Mouse (Mus musculus) midbrain, embryonic 15.5 days (tissue): ENCODE measurements around the gene Pdlim4. TPM values are rescaled to one million over a fixed set of nuclear protein-coding genes. Genes with fewer than 3 reads are reported as not detected.
"Not testable (repeated sequence)": the region's sequence is repeated elsewhere in the genome, so short reads cannot be mapped to it uniquely, and the experiment has no call there.

Experiments
- ATAC-seq: fragments of 200-750 bp; cut with Nextera tagmentation; replicated peaks from 2 replicates; pipeline ENCODE4 v1.8.0; 2017; ENCODE audit warnings: moderate TSS enrichment
- H3K27ac ChIP-seq: fragments of 300-500 bp; sonication (generic); 2 replicates; pipeline ENCODE4 v1.5.1; 2015; ENCODE audit warnings: mild to moderate bottlenecking, inconsistent platforms
- H3K27me3 ChIP-seq: fragments of 300-500 bp; sonication (generic); replicated peaks from 2 replicates; pipeline ENCODE4 v1.6.1; 2015; ENCODE audit warnings: inconsistent platforms
- H3K36me3 ChIP-seq: fragments of 300-500 bp; sonication (generic); replicated peaks from 2 replicates; pipeline ENCODE4 v1.6.1; 2015; ENCODE audit warnings: inconsistent platforms
- H3K4me1 ChIP-seq: fragments of 300-500 bp; sonication (generic); 2 replicates; pipeline ENCODE4 v1.6.1; 2015; ENCODE audit warnings: inconsistent platforms
- H3K4me2 ChIP-seq: fragments of 300-500 bp; sonication (generic); 2 replicates; pipeline ENCODE4 v1.6.1; 2015; ENCODE audit warnings: inconsistent platforms, mild to moderate bottlenecking, moderate library complexity
- H3K4me3 ChIP-seq: fragments of 300-500 bp; sonication (generic); 2 replicates; pipeline ENCODE4 v1.5.1; 2015; ENCODE audit warnings: mild to moderate bottlenecking, inconsistent platforms
- H3K9ac ChIP-seq: fragments of 300-500 bp; sonication (generic); 2 replicates; pipeline ENCODE4 v1.6.1; 2015; ENCODE audit warnings: mild to moderate bottlenecking, inconsistent platforms
- H3K9me3 ChIP-seq: fragments of 300-500 bp; sonication (generic); 2 replicates; pipeline ENCODE4 v1.6.1; 2016; ENCODE audit warnings: inconsistent platforms
- WGBS: fragments of 180-500 bp; shearing (Covaris S2); methylation state at CpG from one replicate; pipeline ENCODE4 v1.1.7; 2015; ENCODE audit warnings: mixed read lengths; 5-methylcytosine and 5-hydroxymethylcytosine counted together
- polyA plus RNA-seq: library from polyadenylated mRNA; unstranded; fragments of >200 nt; fragmentation: Nextera tagmentation; extraction: Ambion mirVana; gene quantifications from 2 replicates; pipeline ENCODE4 v1.2.1, GENCODE M21; 2015

The Pdlim4 gene
- polyA plus RNA-seq, 1 experiment from 2014 or later, result 22.3 TPM

- H3K4me1 ChIP-seq, result no peaks in the 10 kb centered on the region
- no peak overlapping the region for H3K4me3 ChIP-seq
- H3K4me2 ChIP-seq, result no peak overlapping the region
- H3K27me3 ChIP-seq, result no peaks in the 10 kb centered on the region
- no peak overlapping the region for H3K9ac ChIP-seq
- 91% methylated on average over 5 of the region's 5 CpGs for WGBS
- no peaks in the 10 kb centered on the region for H3K36me3 ChIP-seq
- H3K27ac ChIP-seq, result no peak overlapping the region
- H3K9me3 ChIP-seq, result no peaks in the 10 kb centered on the region
- ATAC-seq, result no peak
These were observed 47.3 kb downstream of the Pdlim4 start for GRCm38 (mm10) chr11:54021396-54022093.

GRCm38 (mm10) chr11:54018893-54019732 lies 49.7 kb downstream of the Pdlim4 start:
- no peak for ATAC-seq
- H3K9ac ChIP-seq, result no peak overlapping the region
- H3K27me3 ChIP-seq, result no peaks in the 10 kb centered on the region
- no peak overlapping the region for H3K4me3 ChIP-seq
- H3K36me3 ChIP-seq, result no peaks in the 10 kb centered on the region
- H3K9me3 ChIP-seq, result no peaks in the 10 kb centered on the region
- no peak overlapping the region for H3K27ac ChIP-seq
- no peaks in the 10 kb centered on the region for H3K4me1 ChIP-seq
- H3K4me2 ChIP-seq, result no peak overlapping the region
- WGBS, result 84% methylated on average over 3 of the region's 3 CpGs

GRCm38 (mm10) chr11:54017596-54017995 lies 51.2 kb downstream of the Pdlim4 start:
- no peak overlapping the region for H3K9ac ChIP-seq
- no peaks in the 10 kb centered on the region for H3K36me3 ChIP-seq
- no peak for ATAC-seq
- H3K9me3 ChIP-seq, result no peaks in the 10 kb centered on the region
- no peak overlapping the region for H3K4me3 ChIP-seq
- no peak overlapping the region for H3K27ac ChIP-seq
- H3K27me3 ChIP-seq, result no peaks in the 10 kb centered on the region
- H3K4me2 ChIP-seq, result no peak overlapping the region
- WGBS, result 72% methylated on average over 4 of the region's 4 CpGs
- H3K4me1 ChIP-seq, result no peaks in the 10 kb centered on the region

- Histone ChIP-seq H3K4me2 (no peak overlapping the region), H3K27ac (no peak overlapping the region), H3K36me3 (no peaks in the 10 kb centered on the region), H3K9me3 (no peaks in the 10 kb centered on the region), H3K4me1 (no peaks in the 10 kb centered on the region), H3K9ac (no peak overlapping the region), H3K4me3 (no peak overlapping the region), H3K27me3 (no peaks in the 10 kb centered on the region)
- WGBS, result 73% methylated on average over 8 of the region's 8 CpGs
- ATAC-seq, result no peak
These were observed 52.8 kb downstream of the Pdlim4 start for GRCm38 (mm10) chr11:54016051-54016450.

- WGBS, result 86% methylated on average over 5 of the region's 5 CpGs
- H3K4me3 ChIP-seq, result no peak overlapping the region
- no peaks in the 10 kb centered on the region for H3K4me1 ChIP-seq
- no peaks in the 10 kb centered on the region for H3K27me3 ChIP-seq
- no peaks in the 10 kb centered on the region for H3K36me3 ChIP-seq
- no peak for ATAC-seq
- H3K9me3 ChIP-seq, result no peaks in the 10 kb centered on the region
- no peak overlapping the region for H3K9ac ChIP-seq
- H3K4me2 ChIP-seq, result no peak overlapping the region
- H3K27ac ChIP-seq, result no peak overlapping the region
These were observed 55.9 kb downstream of the Pdlim4 start for GRCm38 (mm10) chr11:54012961-54013360.

GRCm38 (mm10) chr11:54011255-54011654 lies 57.6 kb downstream of the Pdlim4 start:
- no peaks in the 10 kb centered on the region for H3K27me3 ChIP-seq
- H3K4me3 ChIP-seq, result no peak overlapping the region
- H3K4me1 ChIP-seq, result no peaks in the 10 kb centered on the region
- no peak overlapping the region for H3K9ac ChIP-seq
- no peak overlapping the region for H3K27ac ChIP-seq
- no peaks in the 10 kb centered on the region for H3K36me3 ChIP-seq
- ATAC-seq, result no peak
- 91% methylated on average over 2 of the region's 2 CpGs for whole genome bisulfite sequencing
- no peaks in the 10 kb centered on the region for H3K9me3 ChIP-seq
- H3K4me2 ChIP-seq, result no peak overlapping the region

GRCm38 (mm10) chr11:54008416-54008920 lies 60.3 kb downstream of the Pdlim4 start:
- H3K4me1 ChIP-seq, result no peaks in the 10 kb centered on the region
- H3K27me3 ChIP-seq, result no peaks in the 10 kb centered on the region
- H3K9ac ChIP-seq, result no peak overlapping the region
- no peak overlapping the region for H3K4me3 ChIP-seq
- ATAC-seq, result no peak
- H3K36me3 ChIP-seq, result no peaks in the 10 kb centered on the region
- no peak overlapping the region for H3K4me2 ChIP-seq
- 79% methylated on average over 10 of the region's 10 CpGs for WGBS
- H3K27ac ChIP-seq, result no peak overlapping the region
- H3K9me3 ChIP-seq, result no peaks in the 10 kb centered on the region

GRCm38 (mm10) chr11:54007717-54008116 lies 61.1 kb downstream of the Pdlim4 start:
- H3K9me3 ChIP-seq, result no peaks in the 10 kb centered on the region
- H3K27me3 ChIP-seq, result no peaks in the 10 kb centered on the region
- 89% methylated on average over 11 of the region's 11 CpGs for WGBS
- H3K27ac ChIP-seq, result no peak overlapping the region
- no peaks in the 10 kb centered on the region for H3K4me1 ChIP-seq
- ATAC-seq, result no peak
- no peaks in the 10 kb centered on the region for H3K36me3 ChIP-seq
- H3K4me3 ChIP-seq, result no peak overlapping the region
- H3K4me2 ChIP-seq, result no peak overlapping the region
- H3K9ac ChIP-seq, result no peak overlapping the region

- Histone ChIP-seq H3K4me2 (no peak overlapping the region), H3K27ac (no peak overlapping the region), H3K4me3 (no peak overlapping the region), H3K27me3 (no peaks in the 10 kb centered on the region), H3K9ac (no peak overlapping the region), H3K36me3 (no peaks in the 10 kb centered on the region), H3K9me3 (no peaks in the 10 kb centered on the region), H3K4me1 (no peaks in the 10 kb centered on the region)
- ATAC-seq, result no peak
- 80% methylated on average over 4 of the region's 4 CpGs for WGBS
These were observed 61.9 kb downstream of the Pdlim4 start for GRCm38 (mm10) chr11:54006901-54007300.

GRCm38 (mm10) chr11:54006362-54006761 lies 62.5 kb downstream of the Pdlim4 start:
- not testable (repeated sequence) for H3K9ac ChIP-seq, H3K4me2 ChIP-seq, H3K27me3 ChIP-seq, H3K4me3 ChIP-seq, H3K36me3 ChIP-seq, H3K9me3 ChIP-seq, H3K27ac ChIP-seq, ATAC-seq, H3K4me1 ChIP-seq
- 76% methylated on average over 5 of the region's 5 CpGs for WGBS
